Mouse (Mus musculus) lung, postnatal 0 days (tissue): Measurements from ENCODE around the gene Lyrm2. TPM values are rescaled to one million over a fixed set of nuclear protein-coding genes. Genes with fewer than 3 reads are reported as not detected.

ENCODE experiments used
- ATAC-seq: fragments of 200-750 bp; cut with Nextera tagmentation; 2 replicates; pipeline ENCODE4 v1.8.0; 2017; ENCODE audit warnings: moderate library complexity
- DNase-seq: peaks from one replicate; pipeline ENCODE4 v3.0.0-alpha.2; 2016; ENCODE audit warnings: low spot score
- H3K27ac ChIP-seq: fragments of 300-500 bp; sonication (generic); 2 replicates; pipeline ENCODE4 v1.5.1; 2014; ENCODE audit warnings: antibody characterized with exemption, mild to moderate bottlenecking, low read length, mixed read lengths
- H3K27me3 ChIP-seq: fragments of 300-500 bp; sonication (generic); replicated peaks from 2 replicates; pipeline ENCODE4 v1.6.1; 2014; ENCODE audit warnings: low read length, mixed read lengths; ENCODE audit not compliant: insufficient read depth
- H3K36me3 ChIP-seq: fragments of 300-500 bp; sonication (generic); 2 replicates; pipeline ENCODE4 v1.6.1; 2014; ENCODE audit warnings: low read length, mixed read lengths; ENCODE audit not compliant: insufficient read depth
- H3K4me1 ChIP-seq: fragments of 300-500 bp; sonication (generic); 2 replicates; pipeline ENCODE4 v1.6.1; 2014; ENCODE audit warnings: antibody characterized with exemption, low read depth, low read length, mixed read lengths; ENCODE audit not compliant: insufficient read depth
- H3K4me2 ChIP-seq: fragments of 300-500 bp; sonication (generic); replicated peaks from 2 replicates; pipeline ENCODE4 v1.6.1; 2014; ENCODE audit warnings: low read depth, mild to moderate bottlenecking, low read length, moderate library complexity, mixed read lengths
- H3K4me3 ChIP-seq: fragments of 300-500 bp; sonication (generic); 2 replicates; pipeline ENCODE4 v1.5.1; 2014; ENCODE audit warnings: low read depth, low read length
- H3K9ac ChIP-seq: fragments of 300-500 bp; sonication (generic); replicated peaks from 2 replicates; pipeline ENCODE4 v1.6.1; 2014; ENCODE audit warnings: low read depth, mild to moderate bottlenecking
- H3K9me3 ChIP-seq: fragments of 300-500 bp; sonication (generic); 2 replicates; pipeline ENCODE4 v1.6.1; 2016; ENCODE audit warnings: low read length, mixed read lengths
- CTCF ChIP-seq: IDR thresholded peaks from 2 replicates; pipeline ENCODE4 v1.5.1; 2016; ENCODE audit warnings: antibody characterized with exemption, mild to moderate bottlenecking
- EP300 ChIP-seq: IDR thresholded peaks from 2 replicates; pipeline ENCODE4 v1.6.1; 2016; ENCODE audit warnings: antibody characterized with exemption, mild to moderate bottlenecking, control low read depth
- WGBS: fragments of 180-500 bp; shearing (Covaris S2); extraction: QIAGEN DNeasy Blood & Tissue Kit; methylation state at CpG from one replicate; pipeline ENCODE4 v1.1.7; 2014; 5-methylcytosine and 5-hydroxymethylcytosine counted together
- polyA plus RNA-seq: library from polyadenylated mRNA; unstranded; fragments of >200 nt; fragmentation: Nextera tagmentation; extraction: Ambion mirVana; gene quantifications from 2 replicates; pipeline ENCODE4 v1.2.1, GENCODE M21; 2015

The Lyrm2 gene
- polyA plus RNA-seq, 1 experiment from 2014 or later = 95.1 TPM

DNA sequence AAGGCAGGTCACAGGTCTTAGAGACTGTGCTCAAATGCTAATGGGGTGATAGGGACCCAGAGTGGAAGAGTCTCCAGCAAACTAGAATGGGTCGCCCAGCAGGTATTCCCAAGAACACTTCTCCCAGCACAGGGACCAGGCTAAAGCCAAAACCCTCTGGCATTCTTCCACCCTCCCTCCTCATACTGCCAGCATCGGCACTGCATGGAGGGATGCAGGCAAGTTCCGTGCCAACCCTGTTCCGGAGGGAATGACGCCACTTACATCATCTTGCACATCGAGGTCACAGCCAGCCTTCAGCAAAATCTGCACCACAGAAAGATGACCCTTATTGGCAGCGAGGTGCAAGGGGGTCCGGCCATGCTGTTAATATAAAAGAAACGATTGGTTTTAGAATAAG lies 36.0 kb downstream of the Lyrm2 start:
- Histone ChIP-seq H3K4me2 (no peak overlapping the region), H3K4me1 (no peaks in the 10 kb centered on the region), H3K4me3 (no peak overlapping the region), H3K36me3 (no peaks in the 10 kb centered on the region), H3K27ac (no peak overlapping the region), H3K27me3 (no peaks in the 10 kb centered on the region), H3K9ac (no peak overlapping the region), H3K9me3 (no peaks in the 10 kb centered on the region)
- TF ChIP-seq CTCF = no peak
- TF ChIP-seq EP300 = no peak
- DNase-seq (no peak), ATAC-seq (no peak)
- 83% methylated on average over 9 of the region's 9 CpGs for WGBS

GRCm38 (mm10) chr4:32838401-32838800 lies 38.3 kb downstream of the Lyrm2 start:
- no peak for DNase-seq
- Histone ChIP-seq H3K9me3 (no peaks in the 10 kb centered on the region), H3K4me2 (no peak overlapping the region), H3K27me3 (no peaks in the 10 kb centered on the region), H3K4me3 (no peak overlapping the region), H3K27ac (no peak overlapping the region), H3K36me3 (no peaks in the 10 kb centered on the region), H3K9ac (no peak overlapping the region), H3K4me1 (no peaks in the 10 kb centered on the region)
- 87% methylated on average over 3 of the region's 3 CpGs for WGBS
- no peak for ATAC-seq
- TF ChIP-seq CTCF (no peak), EP300 (no peak)

Other genes with a start within 250 kb of the Lyrm2 start
- gene Gja10, start 197.5 kb upstream of the Lyrm2 start, polyA plus RNA-seq = not detected in 2 replicates
- gene Casp8ap2, start 184.8 kb upstream of the Lyrm2 start, polyA plus RNA-seq = 35.3 and 36.2 TPM in 2 replicates
- gene Mdn1, start 143.1 kb upstream of the Lyrm2 start, polyA plus RNA-seq = 3.2 and 3.5 TPM in 2 replicates
- 1.2 and 1.3 TPM in 2 replicates for gene Ankrd6, start 150.6 kb downstream of the Lyrm2 start, polyA plus RNA-seq
- 5.6 and 7.8 TPM in 2 replicates for gene Rragd, start 182.8 kb downstream of the Lyrm2 start, polyA plus RNA-seq
- gene Ube2j1, start 231.2 kb downstream of the Lyrm2 start, polyA plus RNA-seq = 36.4 and 36.8 TPM in 2 replicates